Mouse (Mus musculus): ENCODE data around the gene Vmn2r93. TPM values are rescaled to one million over a fixed set of nuclear protein-coding genes. Genes with fewer than 3 reads are reported as not detected.

Vmn2r93 gene
- polyA plus RNA-seq (2021; fragmentation: Nextera tagmentation): not detected in 2 replicates
- long read RNA-seq, experiment 1: 0 reads
- long read RNA-seq, experiment 2: 0 reads

DNA sequence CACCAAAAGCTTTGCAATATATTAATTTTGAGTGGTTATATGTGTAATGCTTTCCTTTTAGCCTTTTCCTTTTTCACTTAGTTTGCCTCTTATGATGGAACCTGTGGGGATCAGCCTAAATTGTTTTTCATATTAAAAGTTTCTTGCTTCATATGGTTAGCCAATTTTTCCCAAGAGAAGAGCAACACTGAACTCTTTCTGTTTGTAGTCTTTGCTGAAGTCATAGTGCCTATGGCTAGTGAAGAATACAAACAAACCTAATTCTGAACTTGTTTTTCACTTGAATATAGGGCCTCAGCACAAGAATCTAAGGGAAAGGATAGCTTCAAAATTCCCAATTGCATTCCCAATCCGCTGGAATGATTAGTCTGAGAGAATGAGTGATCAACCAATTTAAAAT lies at the start of gene Vmn2r93:
Vmn2r93 (plus strand) TSS at position 301 of the 400 bp plus-strand sequence.

DNA sequence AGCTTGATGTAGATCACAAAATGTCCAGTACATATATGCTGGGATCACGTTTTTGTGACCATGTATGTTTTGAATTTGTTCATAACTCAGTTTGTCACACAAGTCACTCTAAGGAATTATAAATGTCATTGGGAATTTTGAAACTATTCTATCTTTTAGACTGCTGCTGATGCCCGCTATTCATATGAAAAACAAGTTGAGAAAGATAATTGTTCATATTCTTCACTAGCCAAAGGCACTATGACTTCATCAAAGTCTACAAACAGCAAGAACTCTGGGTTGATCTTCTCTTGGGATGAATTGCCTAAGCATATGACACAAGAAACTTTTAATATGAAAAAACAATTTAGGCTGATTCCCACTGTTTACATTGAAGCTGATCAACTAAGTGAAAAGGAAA lies 20.2 kb upstream of the Vmn2r93 start, which contains the start of gene Vmn2r94:
Vmn2r94 (minus strand) TSS at position 101 of the 400 bp plus-strand sequence.

Other genes with a start within 250 kb of the Vmn2r93 start
- not detected in 2 replicates for gene Vmn2r124, start 248.7 kb upstream of the Vmn2r93 start, polyA plus RNA-seq (2021; fragmentation: Nextera tagmentation)
- not detected in 2 replicates for gene Vmn2r91, start 213.1 kb upstream of the Vmn2r93 start, polyA plus RNA-seq (2021; fragmentation: Nextera tagmentation)
- not detected in 2 replicates for gene Vmn2r92, start 146.2 kb upstream of the Vmn2r93 start, polyA plus RNA-seq (2021; fragmentation: Nextera tagmentation)
- not detected in 2 replicates for gene Vmn2r94, start 20.3 kb upstream of the Vmn2r93 start, polyA plus RNA-seq (2021; fragmentation: Nextera tagmentation)
- gene Vmn2r95, start 126.0 kb downstream of the Vmn2r93 start, polyA plus RNA-seq (2021; fragmentation: Nextera tagmentation): not detected in 2 replicates

All from layer of hippocampus, adult 6 months (tissue).